Comparison of ENCODE assay signal across 15 mouse cellular contexts in the genomic region with DNA sequence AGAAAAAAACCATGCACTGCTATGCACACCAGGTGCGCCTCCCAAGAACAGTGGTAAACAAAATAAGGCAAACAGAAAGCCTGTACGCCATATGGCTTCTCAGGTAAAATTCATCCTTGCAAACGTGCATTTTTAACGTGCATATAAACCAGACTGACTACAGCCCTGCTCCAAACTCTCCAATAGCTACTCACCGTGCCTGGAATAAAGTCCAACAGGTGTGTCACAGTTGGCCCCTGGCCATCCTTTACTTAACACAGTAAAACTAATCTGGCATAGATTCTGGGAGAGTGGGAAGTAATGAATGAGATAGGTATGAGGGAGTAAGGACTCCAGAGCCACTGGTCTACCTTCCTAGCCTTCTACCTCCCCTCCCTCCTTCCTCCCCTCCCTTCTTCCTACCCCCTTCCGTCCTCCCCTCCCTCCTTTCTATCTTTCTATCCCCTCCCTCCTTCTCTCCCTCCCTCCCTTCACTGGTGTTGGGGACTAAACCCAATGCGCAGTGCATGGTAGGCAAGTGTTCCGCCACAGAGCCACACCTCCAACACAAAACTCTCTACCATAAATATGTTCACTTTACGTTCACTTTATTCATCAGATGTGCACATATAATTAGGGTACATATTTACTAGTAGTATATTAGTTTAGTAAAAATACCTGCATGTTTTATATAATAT. TPM values are rescaled to one million over a fixed set of nuclear protein-coding genes. Genes with fewer than 3 reads are reported as not detected.
"Had no signal": no experiment of that assay in that cellular context is flagged by ENCODE, and none has a peak within 500 bp of the region (broad histone marks: within the 10 kb centered on the region; RNA-seq: fewer than 3 reads in every experiment).

No protein-coding gene starts in this region.

- DNase-seq: left cerebral cortex, postnatal 4 days; midbrain, embryonic 14.5 days; right cerebral cortex, adult 18-20 months; right cerebral cortex, postnatal 25 days; thymus, postnatal 36 days had no signal

- H3K4me3 ChIP-seq: layer of hippocampus, adult 2 months; liver, embryonic 15.5 days; lung, embryonic 15.5 days; midbrain, embryonic 10.5 days; myocyte; neural tube, embryonic 15.5 days had no signal

- H3K9ac ChIP-seq: liver, embryonic 15.5 days; lung, embryonic 15.5 days; neural tube, embryonic 15.5 days had no signal

- H3K36me3 ChIP-seq: liver, embryonic 15.5 days; lung, embryonic 15.5 days; midbrain, embryonic 10.5 days; neural tube, embryonic 15.5 days had no signal

- H3K9me3 ChIP-seq: liver, embryonic 15.5 days; lung, embryonic 15.5 days; midbrain, embryonic 10.5 days; neural tube, embryonic 15.5 days had no signal

- ATAC-seq: inflammation-experienced regulatory T-cells, adult 6 months had no signal

- H3K27me3 ChIP-seq: lung, embryonic 15.5 days; neural tube, embryonic 15.5 days had no signal

- H3K27ac ChIP-seq: kidney, postnatal 0 days; layer of hippocampus, adult 2 months; liver, embryonic 15.5 days; lung, embryonic 15.5 days; midbrain, embryonic 10.5 days; neural tube, embryonic 15.5 days had no signal

- H3K4me1 ChIP-seq: liver, embryonic 15.5 days had no signal

- H3K4me2 ChIP-seq: liver, embryonic 11.5 days; liver, embryonic 15.5 days; lung, embryonic 15.5 days; neural tube, embryonic 15.5 days had no signal

RNA-seq across cellular contexts. Expression of a gene that starts 56.3 kb away (rescaled TPM):
- total RNA-seq: megakaryocyte progenitor cell, adult 5-6 weeks had no signal
- polyA plus RNA-seq: inflammation-experienced regulatory T-cells, adult 6 months; liver, embryonic 15.5 days had no signal
